Mouse (Mus musculus): ENCODE data around the gene Asz1. TPM values are rescaled to one million over a fixed set of nuclear protein-coding genes. Genes with fewer than 3 reads are reported as not detected.

Asz1 gene
- polyA plus RNA-seq, 1 experiment, result 16.1 TPM

DNA sequence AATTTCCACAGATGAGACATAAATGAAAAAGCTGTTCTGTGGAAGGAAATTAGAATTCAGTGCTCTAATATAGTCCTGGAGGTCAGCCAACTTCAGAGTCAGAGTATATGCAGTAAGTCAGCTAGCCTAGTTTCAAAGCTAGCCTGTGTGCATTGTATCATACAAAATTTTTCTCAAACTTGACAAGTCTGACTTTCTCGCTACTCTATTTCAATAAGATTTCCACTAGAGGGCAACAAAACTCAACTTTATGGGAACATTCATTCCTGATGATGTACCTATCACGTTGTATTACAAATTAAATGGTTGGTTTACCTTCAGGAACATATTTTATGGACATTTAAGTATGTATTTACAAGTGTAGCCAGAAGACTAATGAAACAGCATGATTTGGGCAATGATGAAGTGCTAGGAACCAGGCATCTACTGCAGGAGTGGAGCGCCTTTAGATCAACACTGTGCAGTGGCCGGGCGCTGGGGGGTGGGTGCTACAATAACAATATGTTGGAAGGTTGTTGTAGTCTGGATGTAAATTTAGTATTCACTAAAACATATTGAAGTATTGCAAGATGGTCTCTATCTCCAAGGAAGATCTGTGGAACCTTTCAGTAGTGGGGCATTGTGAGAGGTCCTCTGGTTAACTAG lies 21.6 kb downstream of the Asz1 start:
- Histone ChIP-seq H3K27me3 (ENCODE audit: control insufficient read depth, insufficient read depth, low read length) (no peaks in the 10 kb centered on the region), H3K4me3 (ENCODE audit: control insufficient read depth, low read depth, low read length) (no peak overlapping the region), H3K4me1 (ENCODE audit: control insufficient read depth, insufficient read depth, low read length) (no peaks in the 10 kb centered on the region), H3K36me3 (ENCODE audit: control insufficient read depth, insufficient read depth, low read length) (no peaks in the 10 kb centered on the region), H3K27ac (ENCODE audit: control insufficient read depth, insufficient read depth, low read depth, low read length) (no peak overlapping the region)
- TF ChIP-seq CTCF (IDR thresholded peaks at IDR 0.05; ENCODE audit: control insufficient read depth, insufficient read depth, insufficient replicate concordance, low read depth, low read length) (no peak), POLR2A (IDR thresholded peaks at IDR 0.05; ENCODE audit: control insufficient read depth, low read depth, low read length) (no peak)

GRCm38 (mm10) chr6:18078615-18079014 lies 30.2 kb downstream of the Asz1 start:
- Histone ChIP-seq H3K4me1 (ENCODE audit: control insufficient read depth, insufficient read depth, low read length) (no peaks in the 10 kb centered on the region), H3K4me3 (ENCODE audit: control insufficient read depth, low read depth, low read length) (no peak overlapping the region), H3K36me3 (ENCODE audit: control insufficient read depth, insufficient read depth, low read length) (no peaks in the 10 kb centered on the region), H3K27me3 (ENCODE audit: control insufficient read depth, insufficient read depth, low read length) (no peaks in the 10 kb centered on the region), H3K27ac (ENCODE audit: control insufficient read depth, insufficient read depth, low read depth, low read length) (no peak overlapping the region)
- TF ChIP-seq CTCF (IDR thresholded peaks at IDR 0.05; ENCODE audit: control insufficient read depth, insufficient read depth, insufficient replicate concordance, low read depth, low read length) (no peak), POLR2A (IDR thresholded peaks at IDR 0.05; ENCODE audit: control insufficient read depth, low read depth, low read length) (no peak)

- TF ChIP-seq CTCF (IDR thresholded peaks at IDR 0.05; ENCODE audit: control insufficient read depth, insufficient read depth, insufficient replicate concordance, low read depth, low read length), result no peak
- no peak for TF ChIP-seq POLR2A (IDR thresholded peaks at IDR 0.05; ENCODE audit: control insufficient read depth, low read depth, low read length)
- Histone ChIP-seq H3K36me3 (ENCODE audit: control insufficient read depth, insufficient read depth, low read length) (no peaks in the 10 kb centered on the region), H3K4me3 (ENCODE audit: control insufficient read depth, low read depth, low read length) (no peak overlapping the region), H3K4me1 (ENCODE audit: control insufficient read depth, insufficient read depth, low read length) (no peaks in the 10 kb centered on the region), H3K27ac (ENCODE audit: control insufficient read depth, insufficient read depth, low read depth, low read length) (no peak overlapping the region), H3K27me3 (ENCODE audit: control insufficient read depth, insufficient read depth, low read length) (no peaks in the 10 kb centered on the region)
Measured at GRCm38 (mm10) chr6:18076986-18077385, 31.9 kb downstream of the Asz1 start.

GRCm38 (mm10) chr6:18076577-18076976 lies 32.3 kb downstream of the Asz1 start:
- Histone ChIP-seq H3K4me1 (ENCODE audit: control insufficient read depth, insufficient read depth, low read length) (no peaks in the 10 kb centered on the region), H3K27ac (ENCODE audit: control insufficient read depth, insufficient read depth, low read depth, low read length) (no peak overlapping the region), H3K36me3 (ENCODE audit: control insufficient read depth, insufficient read depth, low read length) (no peaks in the 10 kb centered on the region), H3K27me3 (ENCODE audit: control insufficient read depth, insufficient read depth, low read length) (no peaks in the 10 kb centered on the region), H3K4me3 (ENCODE audit: control insufficient read depth, low read depth, low read length) (no peak overlapping the region)
- TF ChIP-seq POLR2A (IDR thresholded peaks at IDR 0.05; ENCODE audit: control insufficient read depth, low read depth, low read length) (no peak), CTCF (IDR thresholded peaks at IDR 0.05; ENCODE audit: control insufficient read depth, insufficient read depth, insufficient replicate concordance, low read depth, low read length) (no peak)

- no peaks in the 10 kb centered on the region for H3K27me3 ChIP-seq (ENCODE audit: control insufficient read depth, insufficient read depth, low read length)
- no peak overlapping the region for H3K27ac ChIP-seq (ENCODE audit: control insufficient read depth, insufficient read depth, low read depth, low read length)
- H3K4me1 ChIP-seq (ENCODE audit: control insufficient read depth, insufficient read depth, low read length), result no peaks in the 10 kb centered on the region
- no peaks in the 10 kb centered on the region for H3K36me3 ChIP-seq (ENCODE audit: control insufficient read depth, insufficient read depth, low read length)
- no peak overlapping the region for H3K4me3 ChIP-seq (ENCODE audit: control insufficient read depth, low read depth, low read length)
- TF ChIP-seq POLR2A (IDR thresholded peaks at IDR 0.05; ENCODE audit: control insufficient read depth, low read depth, low read length), result no peak
- TF ChIP-seq CTCF (IDR thresholded peaks at IDR 0.05; ENCODE audit: control insufficient read depth, insufficient read depth, insufficient replicate concordance, low read depth, low read length), result no peak
Measured at GRCm38 (mm10) chr6:18057899-18058298, 51.0 kb downstream of the Asz1 start.

GRCm38 (mm10) chr6:18051702-18052101 lies 57.2 kb downstream of the Asz1 start:
- H3K4me1 ChIP-seq (ENCODE audit: control insufficient read depth, insufficient read depth, low read length), result no peaks in the 10 kb centered on the region
- H3K27ac ChIP-seq (ENCODE audit: control insufficient read depth, insufficient read depth, low read depth, low read length), result no peak overlapping the region
- H3K4me3 ChIP-seq (ENCODE audit: control insufficient read depth, low read depth, low read length), result no peak overlapping the region
- no peaks in the 10 kb centered on the region for H3K27me3 ChIP-seq (ENCODE audit: control insufficient read depth, insufficient read depth, low read length)
- H3K36me3 ChIP-seq (ENCODE audit: control insufficient read depth, insufficient read depth, low read length), result no peaks in the 10 kb centered on the region; the same call in 1 of the 2 replicates
- no peak for TF ChIP-seq POLR2A (IDR thresholded peaks at IDR 0.05; ENCODE audit: control insufficient read depth, low read depth, low read length)
- TF ChIP-seq CTCF (IDR thresholded peaks at IDR 0.05; ENCODE audit: control insufficient read depth, insufficient read depth, insufficient replicate concordance, low read depth, low read length), result no peak

GRCm38 (mm10) chr6:18044299-18044698 lies 64.6 kb downstream of the Asz1 start:
- TF ChIP-seq CTCF (IDR thresholded peaks at IDR 0.05; ENCODE audit: control insufficient read depth, insufficient read depth, insufficient replicate concordance, low read depth, low read length), result no peak
- no peak for TF ChIP-seq POLR2A (IDR thresholded peaks at IDR 0.05; ENCODE audit: control insufficient read depth, low read depth, low read length)
- H3K36me3 ChIP-seq (ENCODE audit: control insufficient read depth, insufficient read depth, low read length), result no peaks in the 10 kb centered on the region
- H3K4me1 ChIP-seq (ENCODE audit: control insufficient read depth, insufficient read depth, low read length), result no peaks in the 10 kb centered on the region
- no peak overlapping the region for H3K4me3 ChIP-seq (ENCODE audit: control insufficient read depth, low read depth, low read length)
- H3K27ac ChIP-seq (ENCODE audit: control insufficient read depth, insufficient read depth, low read depth, low read length), result no peak overlapping the region
- H3K27me3 ChIP-seq (ENCODE audit: control insufficient read depth, insufficient read depth, low read length), result no peaks in the 10 kb centered on the region

All from testis, adult 2 months (tissue).